Mouse (Mus musculus) thymus, postnatal 14 days (tissue): ENCODE data around the gene Padi4.
A peak's percentile ranks its signal among the peaks of the same experiment; 100 is the strongest.

Experiments
- DNase-seq: peaks from one replicate; pipeline ENCODE4 v3.0.0; 2021

Padi4 gene

DNA sequence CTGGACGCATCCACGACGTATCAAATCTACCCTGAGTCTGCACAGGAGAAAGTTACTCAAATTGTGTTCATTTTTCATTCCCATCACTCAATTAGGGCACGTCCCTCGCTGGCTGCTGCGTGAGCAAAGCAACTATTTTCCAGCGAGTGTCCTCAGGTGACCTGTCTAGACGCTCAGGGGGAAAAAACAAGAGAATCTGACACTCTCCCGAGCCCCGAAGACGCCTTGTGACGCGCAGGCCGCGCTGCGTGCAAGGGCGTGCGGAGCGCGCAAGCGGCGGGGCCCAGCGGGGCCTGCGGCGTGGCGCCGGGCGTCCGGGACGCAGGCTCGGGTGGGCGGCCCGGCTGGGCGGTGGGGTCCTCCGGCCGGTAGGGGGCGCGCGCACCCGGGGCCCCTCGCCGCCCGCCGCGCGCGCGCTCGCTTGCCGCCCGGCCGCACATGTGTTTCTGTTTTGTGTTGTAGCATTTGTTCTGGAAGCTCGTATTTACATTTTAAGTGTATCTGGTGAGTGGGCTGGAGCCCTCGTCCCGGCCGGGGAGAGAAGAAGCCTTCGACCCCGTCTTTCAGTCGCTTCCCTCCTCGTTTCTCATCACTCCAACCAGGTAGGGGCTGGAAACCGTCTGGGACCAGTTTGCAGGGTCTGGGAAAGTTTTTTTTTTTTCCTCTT, 72.9 kb downstream of the Padi4 start:
- peak; percentile 86 for DNase-seq

GRCm38 (mm10) chr4:140700269-140701018, 73.6 kb downstream of the Padi4 start, which contains the start of gene Rcc2:
TSS of gene Rcc2 (plus strand) at chr4:140700541.
- DNase-seq, result peak; percentile 35

GRCm38 (mm10) chr4:140699441-140700127, 74.5 kb downstream of the Padi4 start:
- peak; percentile 69 for DNase-seq
